Mouse (Mus musculus): ENCODE results near the gene Gabra5.

Gabra5 gene

GRCm38 (mm10) chr7:57509681-57510141 is at the start of gene Gabra5:
Gene Gabra5, minus strand, starts transcription at chr7:57510059.
- no peak for DNase-seq (ENCODE audit: low spot score)

- no peak for DNase-seq (ENCODE audit: low spot score)
Observed at GRCm38 (mm10) chr7:57538565-57538964, 28.7 kb upstream of the Gabra5 start.

- no peak for DNase-seq (ENCODE audit: low spot score)
Observed at GRCm38 (mm10) chr7:57532676-57533075, 22.8 kb upstream of the Gabra5 start.

GRCm38 (mm10) chr7:57529954-57530353 is 20.1 kb upstream of the Gabra5 start:
- no peak for DNase-seq (ENCODE audit: low spot score)

- DNase-seq (ENCODE audit: low spot score), result no peak
Observed at GRCm38 (mm10) chr7:57529451-57529850, 19.6 kb upstream of the Gabra5 start.

- no peak for DNase-seq (ENCODE audit: low spot score)
Observed at GRCm38 (mm10) chr7:57512955-57513354, 3.1 kb upstream of the Gabra5 start.

- DNase-seq (ENCODE audit: low spot score), result no peak
Observed at GRCm38 (mm10) chr7:57508860-57509632, 813 bp downstream of the Gabra5 start.

- no peak for DNase-seq (ENCODE audit: low spot score)
Observed at GRCm38 (mm10) chr7:57502809-57503208, 7.0 kb downstream of the Gabra5 start.

- DNase-seq (ENCODE audit: low spot score), result no peak
Observed at GRCm38 (mm10) chr7:57491795-57492194, 18.1 kb downstream of the Gabra5 start.

- no peak for DNase-seq (ENCODE audit: low spot score)
Observed at GRCm38 (mm10) chr7:57486907-57487306, 23.0 kb downstream of the Gabra5 start.

- peak; percentile 39 for DNase-seq (ENCODE audit: low spot score)
Observed at GRCm38 (mm10) chr7:57482896-57483295, 27.0 kb downstream of the Gabra5 start.

GRCm38 (mm10) chr7:57473811-57474525 is 35.9 kb downstream of the Gabra5 start:
- DNase-seq (ENCODE audit: low spot score), result peak; percentile 57

- no peak for DNase-seq (ENCODE audit: low spot score)
Observed at GRCm38 (mm10) chr7:57471316-57471715, 38.5 kb downstream of the Gabra5 start.

- no peak for DNase-seq (ENCODE audit: low spot score)
Observed at GRCm38 (mm10) chr7:57460354-57460753, 49.5 kb downstream of the Gabra5 start.

GRCm38 (mm10) chr7:57448239-57448638 is 61.6 kb downstream of the Gabra5 start:
- DNase-seq (ENCODE audit: low spot score), result no peak

- no peak for DNase-seq (ENCODE audit: low spot score)
Observed at GRCm38 (mm10) chr7:57422675-57423074, 87.2 kb downstream of the Gabra5 start.

- DNase-seq (ENCODE audit: low spot score), result no peak
Observed at GRCm38 (mm10) chr7:57421044-57421443, 88.8 kb downstream of the Gabra5 start.

- DNase-seq (ENCODE audit: low spot score), result no peak
Observed at GRCm38 (mm10) chr7:57419392-57419791, 90.5 kb downstream of the Gabra5 start, which contains the start of gene Gabrb3. Gene Gabrb3, plus strand, starts transcription at chr7:57419692.

- DNase-seq (ENCODE audit: low spot score), result no peak
Observed at GRCm38 (mm10) chr7:57412896-57413295, 97.0 kb downstream of the Gabra5 start.

- no peak for DNase-seq (ENCODE audit: low spot score)
Observed at GRCm38 (mm10) chr7:57411163-57411562, 98.7 kb downstream of the Gabra5 start.

GRCm38 (mm10) chr7:57393551-57393950 is 116.3 kb downstream of the Gabra5 start:
- DNase-seq (ENCODE audit: low spot score), result no peak

GRCm38 (mm10) chr7:57390046-57390445 is 119.8 kb downstream of the Gabra5 start:
- DNase-seq (ENCODE audit: low spot score), result no peak

- DNase-seq (ENCODE audit: low spot score), result no peak
Observed at GRCm38 (mm10) chr7:57387341-57387654, 122.6 kb downstream of the Gabra5 start.

All from layer of hippocampus, adult 9-10 months (tissue).